Mouse (Mus musculus) small intestine, adult 2 months (tissue): ENCODE results near the gene Ilk.

Source experiments
- CTCF ChIP-seq: fragments of 200-500 bp; IDR thresholded peaks from 2 replicates; pipeline ENCODE4 v1.5.1; 2012; ENCODE audit warnings: low read depth, mild to moderate bottlenecking, control low read depth, inconsistent platforms, low read length, moderate library complexity, mixed read lengths; ENCODE audit not compliant: insufficient replicate concordance, insufficient read length; ENCODE audit errors: extremely low read depth
- POLR2A ChIP-seq: fragments of 200-500 bp; IDR thresholded peaks from 2 replicates; pipeline ENCODE4 v1.6.1; 2012; ENCODE audit warnings: low read depth, mild to moderate bottlenecking, control low read depth, inconsistent platforms, low read length, moderate library complexity

DNA sequence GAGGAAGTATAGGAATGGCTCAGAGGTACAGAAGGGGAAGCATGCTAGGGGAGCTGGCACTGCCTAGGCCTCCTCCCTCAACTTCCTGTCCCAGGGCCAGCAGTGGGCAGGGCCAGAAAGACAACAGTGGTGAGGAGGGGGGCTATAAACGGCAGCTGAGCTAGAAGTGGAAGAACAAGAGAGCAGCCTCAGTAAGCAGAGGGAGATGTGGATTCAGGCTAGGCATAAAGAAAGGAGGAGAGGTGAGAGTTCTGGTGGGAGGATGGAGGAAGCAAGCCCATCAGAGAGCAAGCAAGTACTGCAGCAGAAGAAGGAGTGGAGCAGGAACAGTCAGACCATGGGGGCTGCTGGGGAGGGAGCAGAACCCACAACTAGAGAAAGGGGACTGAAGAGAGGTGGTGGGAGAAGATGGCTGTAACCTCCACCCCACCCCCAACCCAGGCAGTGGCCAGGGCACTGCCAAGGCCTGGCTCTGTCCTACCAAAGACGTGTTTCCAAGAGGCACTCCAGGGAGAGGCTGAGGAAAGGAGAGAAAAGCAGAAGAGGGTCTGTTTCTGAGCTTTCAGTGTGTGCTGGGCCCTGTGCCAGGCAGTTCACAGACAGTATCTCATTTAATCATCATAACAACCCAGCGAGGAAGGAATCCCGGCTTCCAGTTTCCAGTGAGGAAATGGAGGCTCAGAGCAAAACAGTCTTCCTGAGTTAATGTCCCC lies 42.3 kb downstream of the Ilk start:
- no peak for TF ChIP-seq CTCF
- TF ChIP-seq POLR2A = no peak
